Mouse (Mus musculus): ENCODE data around the gene H2afb2. TPM values are rescaled to one million over a fixed set of nuclear protein-coding genes. Genes with fewer than 3 reads are reported as not detected.

The H2afb2 gene
- not detected in 2 replicates for polyA plus RNA-seq (2012; rRNA removed)

DNA sequence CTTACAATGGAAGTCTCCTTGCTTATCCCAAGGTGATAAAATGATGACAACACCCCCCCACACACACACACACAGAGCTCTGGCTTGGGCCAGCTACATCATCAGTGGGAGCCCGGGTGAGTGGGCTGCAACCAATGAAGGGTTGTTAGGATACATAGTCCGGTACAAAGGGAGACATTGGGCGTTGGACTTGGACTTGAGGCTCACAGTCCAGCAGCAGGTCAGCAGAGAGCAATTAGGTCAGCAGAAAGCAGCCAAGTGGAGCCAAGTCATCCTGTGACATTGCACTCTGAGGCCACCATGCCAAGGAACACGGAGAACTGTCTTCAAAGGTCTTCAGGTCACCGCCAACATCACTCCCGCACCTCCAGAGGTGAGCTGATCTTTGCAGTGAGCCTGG, at the start of gene H2afb2:
Gene H2afb2, plus strand, starts transcription at position 301 of the 400 bp plus-strand sequence.
- H3K27me3 ChIP-seq (ENCODE audit: control insufficient read depth, insufficient read depth, low read length), result no peaks in the 10 kb centered on the region
- H3K27ac ChIP-seq (ENCODE audit: control insufficient read depth, insufficient read depth, low read depth, low read length), result no peak within 1 kb of the TSS
- H3K36me3 ChIP-seq (ENCODE audit: control insufficient read depth, insufficient read depth, low read length), result no peaks in the 10 kb centered on the region
- H3K4me3 ChIP-seq (ENCODE audit: control insufficient read depth, low read depth, low read length), result no peak within 1 kb of the TSS
- no peaks in the 10 kb centered on the region for H3K4me1 ChIP-seq (ENCODE audit: control insufficient read depth, insufficient read depth, low read length)
- TF ChIP-seq POLR2A (IDR thresholded peaks at IDR 0.05; ENCODE audit: control insufficient read depth, low read depth, low read length), result no peak
- TF ChIP-seq CTCF (IDR thresholded peaks at IDR 0.05; ENCODE audit: control insufficient read depth, insufficient read depth, insufficient replicate concordance, low read depth, low read length), result no peak

Other genes with a start within 250 kb of the H2afb2 start
- gene Cpxcr1, start 232.2 kb upstream of the H2afb2 start, polyA plus RNA-seq (2012; rRNA removed), result 6.3 and 8.8 TPM in 2 replicates

All from testis, adult 2 months (tissue).